Mouse (Mus musculus): ENCODE data around the gene Arxes2. TPM values are rescaled to one million over a fixed set of nuclear protein-coding genes. Genes with fewer than 3 reads are reported as not detected.

Arxes2 gene
- polyA plus RNA-seq (2012; rRNA removed): 32.6 and 61.9 TPM in 2 replicates

DNA sequence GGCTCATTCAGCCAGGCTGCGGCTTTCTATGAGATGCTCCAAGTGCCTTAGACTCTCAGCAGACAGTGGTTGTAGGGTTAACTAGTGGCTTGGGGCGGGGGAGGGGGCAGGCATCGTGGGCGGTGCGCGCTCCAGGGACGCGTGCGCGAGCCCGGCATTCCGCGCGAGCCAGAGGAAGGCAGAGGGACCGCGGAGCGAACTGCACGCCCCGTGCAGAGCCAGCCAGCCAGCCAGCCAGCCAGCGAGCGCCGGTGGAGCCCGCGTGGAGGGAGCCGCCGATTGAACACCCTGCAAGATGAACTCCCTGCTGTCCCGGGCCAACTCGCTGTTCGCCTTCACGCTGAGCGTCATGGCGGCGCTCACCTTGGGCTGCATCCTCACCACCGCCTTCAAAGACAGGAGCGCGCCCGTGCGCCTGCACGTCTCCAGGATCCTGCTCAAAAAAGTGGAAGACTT lies at the start of gene Arxes2:
Arxes2 (plus strand) TSS at position 161 of the 456 bp plus-strand sequence.

DNA sequence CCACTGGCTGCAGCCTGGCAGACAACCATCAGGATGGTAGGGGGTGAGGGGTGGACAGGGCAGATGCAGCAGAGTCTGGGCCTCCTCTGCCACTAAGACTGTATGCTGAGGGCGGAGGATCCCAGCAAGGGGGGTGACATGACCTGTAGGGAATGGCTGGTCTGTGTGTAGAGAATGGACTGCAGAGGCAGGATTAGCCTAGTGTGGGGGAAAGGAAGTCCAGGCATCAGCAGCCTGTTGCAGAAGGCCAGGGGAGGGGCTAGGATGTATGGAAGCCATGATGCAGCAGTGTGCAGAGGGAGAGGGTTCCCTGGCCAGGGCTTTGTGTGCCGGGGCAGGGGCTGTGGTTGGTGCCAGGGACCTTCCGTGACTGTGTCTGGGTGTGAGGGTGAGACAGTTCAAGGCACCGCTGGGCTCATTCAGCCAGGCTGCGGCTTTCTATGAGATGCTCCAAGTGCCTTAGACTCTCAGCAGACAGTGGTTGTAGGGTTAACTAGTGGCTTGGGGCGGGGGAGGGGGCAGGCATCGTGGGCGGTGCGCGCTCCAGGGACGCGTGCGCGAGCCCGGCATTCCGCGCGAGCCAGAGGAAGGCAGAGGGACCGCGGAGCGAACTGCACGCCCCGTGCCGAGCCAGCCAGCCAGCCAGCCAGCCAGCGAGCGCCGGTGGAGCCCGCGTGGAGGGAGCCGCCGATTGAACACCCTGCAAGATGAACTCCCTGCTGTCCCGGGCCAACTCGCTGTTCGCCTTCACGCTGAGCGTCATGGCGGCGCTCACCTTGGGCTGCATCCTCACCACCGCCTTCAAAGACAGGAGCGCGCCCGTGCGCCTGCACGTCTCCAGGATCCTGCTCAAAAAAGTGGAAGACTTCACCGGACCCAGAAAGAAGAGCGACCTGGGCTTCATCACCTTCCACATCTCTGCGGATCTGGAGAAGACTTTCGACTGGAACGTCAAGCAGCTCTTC lies 39.5 kb downstream of the Arxes2 start, which contains the start of gene Arxes1:
Arxes1 (plus strand) TSS at position 569 of the 965 bp plus-strand sequence.

Other genes starting within 250 kb of the Arxes2 start
- 7.4 and 8.4 TPM in 2 replicates for gene Bhlhb9, start 196.2 kb upstream of the Arxes2 start, polyA plus RNA-seq (2012; rRNA removed)
- gene Gprasp2, start 154.8 kb upstream of the Arxes2 start, polyA plus RNA-seq (2012; rRNA removed): 17.5 and 18.7 TPM in 2 replicates
- 3.8 and 8.6 TPM in 2 replicates for gene Arxes1, start 39.5 kb downstream of the Arxes2 start, polyA plus RNA-seq (2012; rRNA removed)
- 2.9 and 3.4 TPM in 2 replicates for gene Bex2, start 74.4 kb downstream of the Arxes2 start, polyA plus RNA-seq (2012; rRNA removed)
- 0.21 and 0.61 TPM in 2 replicates for gene Nxf3, start 91.4 kb downstream of the Arxes2 start, polyA plus RNA-seq (2012; rRNA removed)
- 16.5 and 16.7 TPM in 2 replicates for gene Bex4, start 145.2 kb downstream of the Arxes2 start, polyA plus RNA-seq (2012; rRNA removed)
- 2.9 and 5.0 TPM in 2 replicates for gene Tceal8, start 178.5 kb downstream of the Arxes2 start, polyA plus RNA-seq (2012; rRNA removed)
- gene Tceal5, start 210.1 kb downstream of the Arxes2 start, polyA plus RNA-seq (2012; rRNA removed): 0.26 TPM in 1 of 2 replicates, not detected in the other
- gene Tceal7, start 221.0 kb downstream of the Arxes2 start, polyA plus RNA-seq (2012; rRNA removed): not detected in 2 replicates
- 9.8 TPM in 2 replicates for gene Bex1, start 221.7 kb downstream of the Arxes2 start, polyA plus RNA-seq (2012; rRNA removed)

Measured in ovary, adult 2 months (tissue).